Comparison of ENCODE assay signal across 24 mouse cellular contexts in genomic region chr17:60761100-60761499, GRCm38 (mm10).
A peak's percentile ranks its signal among the peaks of the same experiment; 100 is the strongest.
DNase-seq lines count a peak whose midpoint lies in the region; ATAC-seq and TF ChIP-seq lines count a peak whose summit lies in the region.
"Had no signal": no experiment of that assay in that cellular context is flagged by ENCODE, and none has a peak within 500 bp of the region (broad histone marks: within the 10 kb centered on the region; RNA-seq: fewer than 3 reads in every experiment).

No protein-coding gene starts in this region.

- DNase-seq in forebrain, embryonic 10.5 days (ENCODE audit: extremely low spot score, low spot score), result no peak
- no peak for DNase-seq in midbrain, embryonic 10.5 days (ENCODE audit: low spot score)
- DNase-seq in brain, embryonic 14.5 days (ENCODE audit: low read depth), result peak; percentile 79
- no peak for DNase-seq in heart, postnatal 36 days
- DNase-seq: adrenal gland, postnatal 36 days; cerebellum, adult 2 months; cerebellum, postnatal 36 days; embryo, embryonic 11 days; gastrocnemius, postnatal 10 days; heart, adult 11 months; kidney, adult 11 months; kidney, postnatal 36 days; lung, adult 18-20 months; lung, postnatal 10 days; thymus, postnatal 14 days had no signal

- no peak overlapping the region for H3K4me2 ChIP-seq in forebrain, embryonic 15.5 days (replicated peaks)
- H3K4me2 ChIP-seq in midbrain, embryonic 13.5 days (replicated peaks), result no peak overlapping the region
- no peak overlapping the region for H3K4me2 ChIP-seq in midbrain, embryonic 15.5 days
- H3K4me2 ChIP-seq: heart, embryonic 11.5 days; kidney, embryonic 15.5 days; limb, embryonic 13.5 days; liver, embryonic 12.5 days; midbrain, embryonic 12.5 days had no signal

- no peak overlapping the region for H3K27ac ChIP-seq in forebrain, embryonic 15.5 days (replicated peaks)
- H3K27ac ChIP-seq in forebrain, embryonic 10.5 days, result no peak overlapping the region
- H3K27ac ChIP-seq in midbrain, embryonic 13.5 days, result no peak overlapping the region
- no peak overlapping the region for H3K27ac ChIP-seq in midbrain, embryonic 10.5 days (replicated peaks)
- H3K27ac ChIP-seq in midbrain, embryonic 15.5 days, result no peak overlapping the region
- H3K27ac ChIP-seq: kidney, embryonic 15.5 days; limb, embryonic 13.5 days; liver, embryonic 12.5 days; midbrain, embryonic 12.5 days had no signal

- no peak overlapping the region for H3K4me3 ChIP-seq in forebrain, embryonic 15.5 days
- H3K4me3 ChIP-seq in forebrain, embryonic 10.5 days, result no peak overlapping the region
- no peak overlapping the region for H3K4me3 ChIP-seq in midbrain, embryonic 13.5 days (replicated peaks)
- no peak overlapping the region for H3K4me3 ChIP-seq in midbrain, embryonic 10.5 days
- H3K4me3 ChIP-seq in midbrain, embryonic 15.5 days, result no peak overlapping the region
- H3K4me3 ChIP-seq: kidney, embryonic 15.5 days; limb, embryonic 13.5 days; liver, embryonic 12.5 days; midbrain, embryonic 12.5 days had no signal

- no peaks in the 10 kb centered on the region for H3K9me3 ChIP-seq in forebrain, embryonic 15.5 days
- no peaks in the 10 kb centered on the region for H3K9me3 ChIP-seq in forebrain, embryonic 10.5 days
- no peaks in the 10 kb centered on the region for H3K9me3 ChIP-seq in midbrain, embryonic 13.5 days
- no peaks in the 10 kb centered on the region for H3K9me3 ChIP-seq in midbrain, embryonic 10.5 days (replicated peaks)
- H3K9me3 ChIP-seq in midbrain, embryonic 15.5 days, result no peaks in the 10 kb centered on the region
- H3K9me3 ChIP-seq: kidney, embryonic 15.5 days; limb, embryonic 13.5 days; liver, embryonic 12.5 days; midbrain, embryonic 12.5 days had no signal

- ATAC-seq in forebrain, embryonic 15.5 days (replicated peaks), result peak; percentile 82
- ATAC-seq in midbrain, embryonic 13.5 days, result peak; percentile 55; the same call in 1 of the 2 replicates
- peak; percentile 73 for ATAC-seq in midbrain, embryonic 15.5 days (replicated peaks)
- ATAC-seq: liver, embryonic 12.5 days; Patski had no signal

- no peak for TF ChIP-seq POLR2A in brain, embryonic 14.5 days (IDR thresholded peaks at IDR 0.05; ENCODE audit: borderline replicate concordance, extremely low read depth, insufficient read depth, insufficient read length, poor library complexity, severe bottlenecking)

- no peaks in the 10 kb centered on the region for H3K27me3 ChIP-seq in forebrain, embryonic 15.5 days
- no peaks in the 10 kb centered on the region for H3K27me3 ChIP-seq in forebrain, embryonic 10.5 days (ENCODE audit: poor library complexity, severe bottlenecking)
- no peaks in the 10 kb centered on the region for H3K27me3 ChIP-seq in midbrain, embryonic 13.5 days
- H3K27me3 ChIP-seq in midbrain, embryonic 10.5 days (ENCODE audit: low read depth, poor library complexity, severe bottlenecking), result no peaks in the 10 kb centered on the region
- no peaks in the 10 kb centered on the region for H3K27me3 ChIP-seq in midbrain, embryonic 15.5 days (replicated peaks)
- H3K27me3 ChIP-seq: kidney, embryonic 15.5 days; limb, embryonic 13.5 days; liver, embryonic 12.5 days; midbrain, embryonic 12.5 days; Patski had no signal

- H3K9ac ChIP-seq in forebrain, embryonic 15.5 days (replicated peaks), result no peak overlapping the region
- H3K9ac ChIP-seq in midbrain, embryonic 13.5 days (replicated peaks), result no peak overlapping the region
- no peak overlapping the region for H3K9ac ChIP-seq in midbrain, embryonic 15.5 days
- H3K9ac ChIP-seq: kidney, embryonic 15.5 days; limb, embryonic 13.5 days; liver, embryonic 12.5 days; midbrain, embryonic 12.5 days had no signal

- H3K36me3 ChIP-seq in forebrain, embryonic 15.5 days, result no peaks in the 10 kb centered on the region
- H3K36me3 ChIP-seq in forebrain, embryonic 10.5 days (replicated peaks), result no peaks in the 10 kb centered on the region
- no peaks in the 10 kb centered on the region for H3K36me3 ChIP-seq in midbrain, embryonic 13.5 days
- H3K36me3 ChIP-seq in midbrain, embryonic 10.5 days, result no peaks in the 10 kb centered on the region
- H3K36me3 ChIP-seq in midbrain, embryonic 15.5 days (replicated peaks), result no peaks in the 10 kb centered on the region
- H3K36me3 ChIP-seq: kidney, embryonic 15.5 days; limb, embryonic 13.5 days; liver, embryonic 12.5 days; midbrain, embryonic 12.5 days had no signal

- H3K4me1 ChIP-seq in forebrain, embryonic 15.5 days, result no peaks in the 10 kb centered on the region
- H3K4me1 ChIP-seq in forebrain, embryonic 10.5 days, result no peaks in the 10 kb centered on the region
- no peaks in the 10 kb centered on the region for H3K4me1 ChIP-seq in midbrain, embryonic 13.5 days (replicated peaks)
- H3K4me1 ChIP-seq in midbrain, embryonic 10.5 days, result no peaks in the 10 kb centered on the region
- H3K4me1 ChIP-seq in midbrain, embryonic 15.5 days, result no peaks in the 10 kb centered on the region
- H3K4me1 ChIP-seq: kidney, embryonic 15.5 days; limb, embryonic 13.5 days; liver, embryonic 12.5 days; midbrain, embryonic 12.5 days had no signal

- intact Hi-C loops in heart, postnatal 36 days (cut with DNase I), result no loop called here

- TF ChIP-seq CTCF in brain, embryonic 14.5 days (IDR thresholded peaks at IDR 0.05; ENCODE audit: borderline replicate concordance, extremely low read depth, insufficient read depth, insufficient read length), result no peak
